ENCODE assay signal across 27 mouse cellular contexts in genomic region chr13:78318434-78318833, GRCm38 (mm10).
DNase-seq lines count a peak whose midpoint lies in the region; ATAC-seq and TF ChIP-seq lines count a peak whose summit lies in the region.
"Had no signal": no experiment of that assay in that cellular context is flagged by ENCODE, and none has a peak within 500 bp of the region (broad histone marks: within the 10 kb centered on the region; RNA-seq: fewer than 3 reads in every experiment).

No protein-coding gene starts in this region.

- no peak overlapping the region for H3K4me3 ChIP-seq in heart, embryonic 10.5 days
- H3K4me3 ChIP-seq in forebrain, postnatal 0 days (ENCODE audit: low read depth, low read length): no peak overlapping the region
- H3K4me3 ChIP-seq in midbrain, embryonic 14.5 days (replicated peaks; ENCODE audit: low read depth, low read length): no peak overlapping the region
- H3K4me3 ChIP-seq: embryonic facial prominence, embryonic 13.5 days; embryonic facial prominence, embryonic 15.5 days; erythroblast, embryonic 14.5 days; forebrain, embryonic 10.5 days; forebrain, embryonic 12.5 days had no signal

- H3K27ac ChIP-seq in heart, embryonic 10.5 days: no peak overlapping the region
- H3K27ac ChIP-seq in forebrain, postnatal 0 days (ENCODE audit: low read depth, low read length): no peak overlapping the region
- H3K27ac ChIP-seq in midbrain, embryonic 14.5 days (replicated peaks; ENCODE audit: low read depth, low read length): no peak overlapping the region
- H3K27ac ChIP-seq: embryonic facial prominence, embryonic 13.5 days; embryonic facial prominence, embryonic 15.5 days; forebrain, embryonic 10.5 days; forebrain, embryonic 12.5 days had no signal

- no peak for ATAC-seq in forebrain, postnatal 0 days
- ATAC-seq in midbrain, embryonic 14.5 days (ENCODE audit: low FRiP score, low TSS enrichment): no peak
- ATAC-seq: activated CD4-positive, CD25-positive, alpha-beta regulatory T cell, adult 4 months; CD4-positive, CD25-positive, alpha-beta regulatory T cell, adult 4 months; forebrain, embryonic 14.5 days; forebrain, embryonic 16.5 days; Patski had no signal

- TF ChIP-seq CTCF in forebrain, postnatal 0 days (IDR thresholded peaks at IDR 0.05; ENCODE audit: low read depth): no peak

- DNase-seq in heart, adult 11 months: peak; percentile 33
- no peak for DNase-seq in heart, embryonic 10.5 days (ENCODE audit: low spot score)
- DNase-seq in R1 (ENCODE audit: low read depth, low spot score): peak; percentile 70
- DNase-seq in forebrain, postnatal 0 days: no peak
- no peak for DNase-seq in midbrain, embryonic 14.5 days
- DNase-seq: adrenal gland, postnatal 10 days; adrenal gland, postnatal 25 days; B cell, adult 2 months; cerebellum, adult 11 months; cerebellum, adult 18-20 months; cerebellum, adult 8-10 months; cerebellum, adult 9-11 months; cerebellum, postnatal 14 days; cerebellum, postnatal 36 days; embryo, embryonic 11 days had no signal

- H3K36me3 ChIP-seq in heart, embryonic 10.5 days: no peaks in the 10 kb centered on the region
- H3K36me3 ChIP-seq in forebrain, postnatal 0 days (ENCODE audit: insufficient read depth): no peaks in the 10 kb centered on the region
- H3K36me3 ChIP-seq in midbrain, embryonic 14.5 days (ENCODE audit: control insufficient read depth, insufficient read depth, low read length): no peaks in the 10 kb centered on the region
- H3K36me3 ChIP-seq: embryonic facial prominence, embryonic 13.5 days; embryonic facial prominence, embryonic 15.5 days; forebrain, embryonic 10.5 days; forebrain, embryonic 12.5 days; G1E had no signal

- H3K4me2 ChIP-seq in forebrain, postnatal 0 days (ENCODE audit: low read depth): no peak overlapping the region
- no peak overlapping the region for H3K4me2 ChIP-seq in midbrain, embryonic 14.5 days (ENCODE audit: low read length)
- H3K4me2 ChIP-seq: embryonic facial prominence, embryonic 13.5 days; embryonic facial prominence, embryonic 15.5 days; forebrain, embryonic 12.5 days had no signal

- no peaks in the 10 kb centered on the region; the same call in 1 of the 2 replicates for H3K9me3 ChIP-seq in heart, embryonic 10.5 days
- 0 out of 2 replicates have a peak, but pooled peaks cover 5% of the 10 kb centered on the region for H3K9me3 ChIP-seq in forebrain, postnatal 0 days (ENCODE audit: low read length)
- H3K9me3 ChIP-seq in midbrain, embryonic 14.5 days (ENCODE audit: control insufficient read depth, low read length): peaks cover 4% of the 10 kb centered on the region; the same call in 1 of the 2 replicates
- H3K9me3 ChIP-seq: embryonic facial prominence, embryonic 15.5 days; G1E had no signal

- 77% methylated on average over 2 of the region's 2 CpGs for WGBS in heart, embryonic 10.5 days
- WGBS in forebrain, postnatal 0 days: 81% methylated on average over 2 of the region's 2 CpGs
- WGBS in midbrain, embryonic 14.5 days: 83% methylated on average over 2 of the region's 2 CpGs

- H3K27me3 ChIP-seq in heart, embryonic 10.5 days (ENCODE audit: insufficient read depth, poor library complexity, severe bottlenecking): no peaks in the 10 kb centered on the region
- H3K27me3 ChIP-seq in forebrain, postnatal 0 days (ENCODE audit: insufficient read depth, low read length): no peaks in the 10 kb centered on the region
- no peaks in the 10 kb centered on the region for H3K27me3 ChIP-seq in midbrain, embryonic 14.5 days (ENCODE audit: control insufficient read depth, insufficient read depth, low read length)
- H3K27me3 ChIP-seq: CH12.LX; embryonic facial prominence, embryonic 13.5 days; embryonic facial prominence, embryonic 15.5 days; forebrain, embryonic 12.5 days; Patski had no signal

- no peak overlapping the region for H3K9ac ChIP-seq in forebrain, postnatal 0 days
- no peak overlapping the region for H3K9ac ChIP-seq in midbrain, embryonic 14.5 days (replicated peaks; ENCODE audit: low read length)
- H3K9ac ChIP-seq: embryonic facial prominence, embryonic 13.5 days; embryonic facial prominence, embryonic 15.5 days; forebrain, embryonic 12.5 days had no signal

- H3K4me1 ChIP-seq in heart, embryonic 10.5 days: no peaks in the 10 kb centered on the region
- no peaks in the 10 kb centered on the region for H3K4me1 ChIP-seq in forebrain, postnatal 0 days (ENCODE audit: insufficient read depth)
- H3K4me1 ChIP-seq in midbrain, embryonic 14.5 days (ENCODE audit: control insufficient read depth, insufficient read depth, low read length): no peaks in the 10 kb centered on the region
- H3K4me1 ChIP-seq: embryonic facial prominence, embryonic 13.5 days; embryonic facial prominence, embryonic 15.5 days; forebrain, embryonic 10.5 days; forebrain, embryonic 12.5 days had no signal

Comparison
In these comparisons a context has a peak if more than half of its experiments do, and no peak if none do; other contexts are left out.
1. DNase-seq: peak in heart, adult 11 months (single experiment) and R1 (single experiment); none in heart, embryonic 10.5 days (single experiment), forebrain, postnatal 0 days (single experiment) and midbrain, embryonic 14.5 days (single experiment).